Mouse (Mus musculus) bone marrow, adult 2 months (tissue): Measurements from ENCODE around the gene Gdf10. TPM values are rescaled to one million over a fixed set of nuclear protein-coding genes. Genes with fewer than 3 reads are reported as not detected.

Source experiments
- H3K27ac ChIP-seq: fragments of 200-500 bp; 2 replicates; pipeline ENCODE4 v1.5.1; 2012; ENCODE audit warnings: low read depth, mild to moderate bottlenecking, control low read depth, inconsistent platforms, low read length; ENCODE audit not compliant: control insufficient read depth, poor library complexity, insufficient read depth
- H3K4me1 ChIP-seq: fragments of 200-500 bp; 2 replicates; pipeline ENCODE4 v1.6.1; 2011; ENCODE audit warnings: low read length; ENCODE audit not compliant: control insufficient read depth, insufficient read depth
- H3K4me3 ChIP-seq: fragments of 200-500 bp; replicated peaks from 2 replicates; pipeline ENCODE3; 2011; ENCODE audit warnings: mild to moderate bottlenecking, low read depth, low read length, control low read depth; ENCODE audit not compliant: control insufficient read depth
- CTCF ChIP-seq: fragments of 200-500 bp; IDR thresholded peaks from 2 replicates; pipeline ENCODE4 v1.5.1; 2011; ENCODE audit warnings: low read length, control low read depth; ENCODE audit not compliant: control insufficient read depth, insufficient read depth
- POLR2A ChIP-seq: fragments of 200-500 bp; IDR thresholded peaks from 2 replicates; pipeline ENCODE4 v1.6.1; 2011; ENCODE audit warnings: low read depth, mild to moderate bottlenecking, control low read depth, low read length, borderline replicate concordance; ENCODE audit not compliant: control insufficient read depth
- WGBS: fragments of 180-500 bp; shearing (Covaris S2); methylation state at CpG from one replicate; pipeline ENCODE4 v1.1.7; 2018; 5-methylcytosine and 5-hydroxymethylcytosine counted together
- polyA plus RNA-seq: library from polyadenylated mRNA; stranded (reverse); fragments of >200 nt; gene quantifications from 2 replicates; pipeline ENCODE4 v1.2.4, GENCODE M21; 2011; ENCODE audit warnings: low replicate concordance; ENCODE audit not compliant: missing spikeins, insufficient read depth, insufficient read length

Gdf10 gene
- polyA plus RNA-seq, 1 experiment, result not detected

- Histone ChIP-seq H3K27ac (no peak overlapping the region), H3K4me1 (no peaks in the 10 kb centered on the region), H3K4me3 (no peak overlapping the region)
- 62% methylated on average over 6 of the region's 6 CpGs for WGBS
- TF ChIP-seq CTCF (no peak), POLR2A (no peak)
Measured at GRCm38 (mm10) chr14:33946125-33946524, 22.7 kb downstream of the Gdf10 start.

DNA sequence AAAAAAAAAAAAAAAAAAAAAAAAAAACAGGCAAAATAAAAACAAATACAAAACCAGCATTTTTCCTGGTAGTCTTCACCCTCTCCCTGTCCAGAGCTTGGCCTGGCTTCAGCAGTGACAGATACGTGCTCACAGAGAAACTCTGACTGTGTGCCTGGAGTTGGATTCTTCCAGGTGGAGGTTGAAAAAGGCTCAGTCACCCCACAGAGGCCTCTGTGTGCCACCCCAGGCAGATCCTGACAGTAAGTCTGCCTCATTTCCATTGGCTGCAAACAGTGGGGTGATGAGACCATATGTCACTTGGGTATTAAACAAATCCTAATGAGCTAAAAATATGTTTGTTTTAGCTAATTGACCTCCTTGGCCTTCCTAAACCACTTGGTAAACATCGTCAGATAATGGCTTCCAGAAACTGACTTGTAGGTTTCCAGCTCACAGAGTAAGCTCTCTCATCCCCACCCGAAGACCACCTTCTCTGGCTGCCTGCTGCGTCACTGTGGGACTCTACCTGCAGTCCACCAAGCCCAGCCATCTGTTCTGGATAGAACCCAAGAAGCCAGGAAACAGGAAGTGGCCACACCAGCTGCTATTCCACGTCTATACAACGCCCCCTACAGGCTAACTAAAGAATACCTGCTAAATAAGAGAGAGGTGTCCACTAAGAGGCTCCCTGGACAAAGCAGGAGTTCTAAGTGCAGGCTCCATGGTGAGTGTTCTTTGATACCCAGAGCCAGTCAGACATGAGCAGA is 29.0 kb downstream of the Gdf10 start:
- Histone ChIP-seq H3K27ac (no peak overlapping the region), H3K4me3 (no peak overlapping the region), H3K4me1 (no peaks in the 10 kb centered on the region)
- 43% methylated on average over 6 of the region's 6 CpGs for WGBS
- TF ChIP-seq CTCF (no peak), POLR2A (no peak)

DNA sequence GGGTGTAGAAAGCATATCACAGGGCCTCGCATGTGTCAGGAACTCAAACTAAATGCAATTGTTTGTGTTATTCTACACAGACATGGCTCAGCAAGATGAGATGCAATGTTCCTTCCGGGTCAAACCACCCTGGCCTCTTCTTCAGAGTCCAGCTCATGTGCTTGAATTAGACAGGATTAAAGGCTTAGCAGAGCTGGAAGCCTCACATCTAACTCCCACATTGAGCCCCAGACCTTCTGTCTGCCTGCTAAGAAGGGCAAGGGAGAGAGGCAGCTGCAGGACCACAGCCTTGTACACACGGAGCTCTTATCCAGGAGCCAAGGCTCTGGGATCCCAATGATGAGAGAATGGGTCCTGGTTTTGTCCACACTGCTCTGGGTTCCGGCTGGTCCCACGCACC is 30.4 kb downstream of the Gdf10 start, which contains the start of gene Rbp3:
Gene Rbp3, plus strand, starts transcription at position 243 of the 400 bp plus-strand sequence.
- WGBS, result 81% methylated on average over 5 of the region's 5 CpGs
- no peak within 1 kb of the TSS for H3K27ac ChIP-seq
- TF ChIP-seq POLR2A (no peak), CTCF (no peak)

DNA sequence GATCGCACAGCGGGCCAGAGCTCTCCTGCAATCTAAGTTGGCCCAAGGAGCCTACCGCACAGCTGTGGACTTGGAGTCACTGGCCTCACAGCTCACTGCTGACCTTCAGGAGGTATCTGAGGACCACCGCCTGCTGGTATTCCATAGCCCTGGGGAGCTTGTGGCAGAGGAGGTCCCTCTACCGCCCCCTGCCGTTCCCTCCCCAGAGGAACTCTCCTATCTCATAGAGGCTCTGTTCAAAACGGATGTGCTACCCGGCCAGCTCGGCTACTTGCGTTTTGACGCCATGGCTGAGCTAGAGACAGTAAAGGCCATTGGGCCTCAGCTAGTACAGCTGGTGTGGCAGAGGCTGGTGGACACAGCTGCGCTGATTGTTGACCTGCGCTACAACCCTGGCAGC is 32.7 kb downstream of the Gdf10 start:
- TF ChIP-seq CTCF (no peak), POLR2A (no peak)
- H3K4me1 ChIP-seq, result no peaks in the 10 kb centered on the region
- H3K27ac ChIP-seq, result no peak overlapping the region
- no peak overlapping the region for H3K4me3 ChIP-seq
- WGBS, result 73% methylated on average over 13 of the region's 13 CpGs

More for the DNA sequence above, 30.4 kb downstream of the Gdf10 start, which contains the start of gene Rbp3:
- no peak within 1 kb of the TSS for H3K4me3 ChIP-seq
- H3K4me1 ChIP-seq, result no peaks in the 10 kb centered on the region

GRCm38 (mm10) chr14:33958186-33958585 is 34.8 kb downstream of the Gdf10 start:
- no peak overlapping the region for H3K4me3 ChIP-seq
- no peak overlapping the region for H3K27ac ChIP-seq
- H3K4me1 ChIP-seq, result no peaks in the 10 kb centered on the region
- no peak for TF ChIP-seq POLR2A
- no peak for TF ChIP-seq CTCF
- WGBS, result 83% methylated on average over 4 of the region's 4 CpGs

GRCm38 (mm10) chr14:33958841-33959240 is 35.5 kb downstream of the Gdf10 start:
- no peak overlapping the region for H3K4me3 ChIP-seq
- TF ChIP-seq POLR2A (no peak), CTCF (no peak)
- 69% methylated on average over 3 of the region's 3 CpGs for WGBS
- H3K4me1 ChIP-seq, result no peaks in the 10 kb centered on the region
- no peak overlapping the region for H3K27ac ChIP-seq

GRCm38 (mm10) chr14:33959341-33959740 is 36.0 kb downstream of the Gdf10 start:
- H3K27ac ChIP-seq, result no peak overlapping the region

GRCm38 (mm10) chr14:33965675-33966074 is 42.3 kb downstream of the Gdf10 start:
- TF ChIP-seq CTCF (no peak), POLR2A (no peak)
- 72% methylated on average over 7 of the region's 7 CpGs for WGBS
- Histone ChIP-seq H3K4me3 (no peak overlapping the region), H3K27ac (no peak overlapping the region), H3K4me1 (no peaks in the 10 kb centered on the region)

More at GRCm38 (mm10) chr14:33959341-33959740, 36.0 kb downstream of the Gdf10 start:
- H3K4me3 ChIP-seq, result no peak overlapping the region
- no peak for TF ChIP-seq POLR2A
- TF ChIP-seq CTCF, result peak; percentile 24; the same call in 1 of the 2 replicates
- H3K4me1 ChIP-seq, result no peaks in the 10 kb centered on the region
- WGBS, result 11% methylated on average over 9 of the region's 9 CpGs
